Mouse (Mus musculus) liver, adult 2 months (tissue): ENCODE data around the gene Asxl1.

Experiments
- CTCF ChIP-seq: fragments of 200-500 bp; IDR thresholded peaks from 2 replicates; pipeline ENCODE4 v1.5.1; 2011; ENCODE audit warnings: low read depth, low read length, control low read depth
- POLR2A ChIP-seq: fragments of 200-500 bp; IDR thresholded peaks from 2 replicates; pipeline ENCODE4 v1.6.1; 2011; ENCODE audit warnings: low read length, control low read depth; ENCODE audit not compliant: insufficient read depth; ENCODE audit errors: extremely low read depth

- TF ChIP-seq CTCF (no peak), POLR2A (no peak)
Observed at GRCm38 (mm10) chr2:153297771-153298170, 47.9 kb upstream of the Asxl1 start.
